Mouse (Mus musculus) intestine, embryonic 14.5 days (tissue): ENCODE results near the gene Ctbp2. TPM values are rescaled to one million over a fixed set of nuclear protein-coding genes. Genes with fewer than 3 reads are reported as not detected.

Source experiments
- ATAC-seq: fragments of 200-750 bp; cut with Nextera tagmentation; replicated peaks from 2 replicates; pipeline ENCODE4 v1.8.0; 2017; ENCODE audit warnings: low read depth, moderate number of reproducible peaks, moderate TSS enrichment, moderate library complexity; ENCODE audit not compliant: low FRiP score, low TSS enrichment
- DNase-seq: peaks from one replicate; pipeline ENCODE4 v3.0.0-alpha.2; 2018; ENCODE audit warnings: low spot score
- H3K27ac ChIP-seq: fragments of 300-500 bp; sonication (generic); 2 replicates; pipeline ENCODE4 v1.5.1; 2014; ENCODE audit warnings: low read depth, mild to moderate bottlenecking, control low read depth
- H3K27me3 ChIP-seq: fragments of 300-500 bp; sonication (generic); replicated peaks from 2 replicates; pipeline ENCODE4 v1.6.1; 2014; ENCODE audit warnings: low read length, control low read depth; ENCODE audit not compliant: control insufficient read depth, insufficient read depth
- H3K36me3 ChIP-seq: fragments of 300-500 bp; sonication (generic); 2 replicates; pipeline ENCODE4 v1.6.1; 2014; ENCODE audit warnings: low read length, control low read depth; ENCODE audit not compliant: control insufficient read depth, insufficient read depth
- H3K4me1 ChIP-seq: fragments of 300-500 bp; sonication (generic); replicated peaks from 2 replicates; pipeline ENCODE4 v1.6.1; 2014; ENCODE audit warnings: low read length, control low read depth, mixed read lengths; ENCODE audit not compliant: control insufficient read depth, insufficient read depth
- H3K4me2 ChIP-seq: fragments of 300-500 bp; sonication (generic); 2 replicates; pipeline ENCODE4 v1.6.1; 2014; ENCODE audit warnings: low read length
- H3K4me3 ChIP-seq: fragments of 300-500 bp; sonication (generic); 2 replicates; pipeline ENCODE4 v1.5.1; 2014; ENCODE audit warnings: low read depth, low read length, control low read depth, mixed read lengths
- H3K9ac ChIP-seq: fragments of 300-500 bp; sonication (generic); 2 replicates; pipeline ENCODE4 v1.6.1; 2014; ENCODE audit warnings: mild to moderate bottlenecking, low read length
- H3K9me3 ChIP-seq: fragments of 300-500 bp; sonication (generic); 2 replicates; pipeline ENCODE4 v1.6.1; 2016; ENCODE audit warnings: low read length, control low read depth; ENCODE audit not compliant: control insufficient read depth
- WGBS: fragments of 180-500 bp; shearing (Covaris S2); extraction: QIAGEN DNeasy Blood & Tissue Kit; methylation state at CpG from one replicate; pipeline ENCODE4 v1.1.7; 2014; 5-methylcytosine and 5-hydroxymethylcytosine counted together
- polyA plus RNA-seq: library from polyadenylated mRNA; unstranded; fragments of >200 nt; fragmentation: Nextera tagmentation; extraction: Ambion mirVana; gene quantifications from 2 replicates; pipeline ENCODE4 v1.2.1, GENCODE M21; 2014

Gene Ctbp2
- polyA plus RNA-seq, 1 experiment from 2014 or later: 117 TPM

DNA sequence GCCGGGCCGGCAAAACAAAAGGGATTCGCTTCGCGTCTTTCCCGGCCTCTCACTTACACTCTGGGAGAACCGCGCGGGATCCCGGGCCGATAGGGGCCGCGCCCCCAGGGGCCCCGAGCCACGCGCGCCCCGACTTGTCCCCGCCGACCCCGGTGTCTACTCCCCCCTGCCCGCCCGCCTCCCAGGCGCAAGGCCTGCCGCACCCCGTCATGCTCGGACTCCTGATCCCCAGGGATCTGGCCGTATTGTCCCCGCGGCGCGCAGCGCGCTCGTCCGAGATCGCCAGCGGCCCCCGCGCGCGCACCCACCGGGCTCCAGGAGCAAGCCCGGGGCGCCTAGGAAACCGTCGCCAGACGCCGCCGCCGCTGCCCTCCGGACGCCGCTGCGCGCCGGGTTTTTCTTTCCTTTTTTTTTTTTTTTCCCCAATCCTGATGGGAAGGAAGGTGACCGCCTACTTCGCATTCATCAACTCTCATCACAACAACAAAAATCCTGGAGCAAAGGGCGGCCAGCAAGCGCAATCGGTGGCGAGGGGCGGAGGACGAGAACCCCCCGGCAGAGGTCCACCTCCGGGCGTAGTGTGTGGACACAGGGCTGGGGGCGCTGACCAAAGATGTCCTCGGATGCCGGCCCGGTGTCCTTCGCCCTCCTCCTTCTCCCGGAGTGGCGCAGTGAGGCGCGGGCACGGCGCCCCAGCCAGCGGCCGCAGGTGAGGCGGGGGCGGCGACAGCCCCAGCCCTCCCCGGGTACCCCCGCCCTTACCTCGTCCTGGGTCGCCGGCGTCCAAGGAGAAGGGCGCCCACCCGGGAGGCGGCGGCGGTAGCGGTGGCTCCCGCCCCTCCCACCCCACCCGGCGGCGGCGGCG, 1.5 kb downstream of the Ctbp2 start:
- H3K9me3 ChIP-seq: no peaks in the 10 kb centered on the region

GRCm38 (mm10) chr7:133121661-133122378, 2.3 kb downstream of the Ctbp2 start:
- Histone ChIP-seq H3K36me3 (no peaks in the 10 kb centered on the region), H3K27me3 (no peaks in the 10 kb centered on the region), H3K27ac (peak overlapping the region; percentile 100), H3K4me1 (peaks cover 43% of the 10 kb centered on the region), H3K4me3 (peak overlapping the region; percentile 91), H3K9ac (peak overlapping the region; percentile 98), H3K4me2 (peak overlapping the region; percentile 88), H3K9me3 (no peaks in the 10 kb centered on the region)
- WGBS: under 1% methylated on average over 92 of the region's 94 CpGs
- ATAC-seq: no peak
- DNase-seq: peak; percentile 78

More for the DNA sequence above, 1.5 kb downstream of the Ctbp2 start:
- DNase-seq: peak; percentile 86
- peaks cover 35% of the 10 kb centered on the region for H3K4me1 ChIP-seq
- no peaks in the 10 kb centered on the region for H3K27me3 ChIP-seq
- no peaks in the 10 kb centered on the region for H3K36me3 ChIP-seq
- H3K9ac ChIP-seq: peak overlapping the region; percentile 98
- under 1% methylated on average over 75 of the region's 102 CpGs for WGBS
- peak overlapping the region; percentile 88 for H3K4me2 ChIP-seq
- peak overlapping the region; percentile 91 for H3K4me3 ChIP-seq
- ATAC-seq: peak; percentile 16
- peak overlapping the region; percentile 100 for H3K27ac ChIP-seq

GRCm38 (mm10) chr7:133121080-133121607, 3.0 kb downstream of the Ctbp2 start:
- peak overlapping the region; percentile 88 for H3K4me2 ChIP-seq
- WGBS: 4% methylated on average over 14 of the region's 14 CpGs
- H3K4me3 ChIP-seq: peak overlapping the region; percentile 91
- no peaks in the 10 kb centered on the region for H3K36me3 ChIP-seq
- no peaks in the 10 kb centered on the region for H3K27me3 ChIP-seq
- H3K9ac ChIP-seq: peak overlapping the region; percentile 98
- H3K27ac ChIP-seq: peak overlapping the region; percentile 100
- ATAC-seq (no peak), DNase-seq (no peak)
- peaks cover 50% of the 10 kb centered on the region for H3K4me1 ChIP-seq
- no peaks in the 10 kb centered on the region for H3K9me3 ChIP-seq

- Histone ChIP-seq H3K36me3 (no peaks in the 10 kb centered on the region), H3K4me2 (peak overlapping the region; percentile 88), H3K9ac (peak overlapping the region; percentile 39), H3K27ac (0 out of 2 replicates have a peak overlapping the region, but pooled peaks have one; percentile 0), H3K4me1 (peaks cover 52% of the 10 kb centered on the region), H3K9me3 (no peaks in the 10 kb centered on the region), H3K4me3 (peak overlapping the region; percentile 91), H3K27me3 (no peaks in the 10 kb centered on the region)
- WGBS: 10% methylated on average over 15 of the region's 15 CpGs
- no peak for ATAC-seq
- no peak for DNase-seq
These were observed 3.9 kb downstream of the Ctbp2 start for GRCm38 (mm10) chr7:133120221-133120751.

GRCm38 (mm10) chr7:133117815-133118214, 6.3 kb downstream of the Ctbp2 start:
- ATAC-seq (no peak), DNase-seq (no peak)
- WGBS: 38% methylated on average over 2 of the region's 2 CpGs
- Histone ChIP-seq H3K36me3 (no peaks in the 10 kb centered on the region), H3K9me3 (no peaks in the 10 kb centered on the region), H3K9ac (no peak overlapping the region), H3K27ac (0 out of 2 replicates have a peak overlapping the region, but pooled peaks have one; percentile 6), H3K27me3 (no peaks in the 10 kb centered on the region), H3K4me1 (peaks cover 70% of the 10 kb centered on the region), H3K4me2 (no peak overlapping the region), H3K4me3 (no peak overlapping the region)

GRCm38 (mm10) chr7:133116542-133116941, 7.6 kb downstream of the Ctbp2 start:
- ATAC-seq (0 out of 2 replicates have a peak, but pooled peaks have one; percentile 30), DNase-seq (no peak)
- peaks cover 82% of the 10 kb centered on the region for H3K4me1 ChIP-seq
- no peaks in the 10 kb centered on the region for H3K36me3 ChIP-seq
- H3K27ac ChIP-seq: peak overlapping the region; percentile 60
- H3K9me3 ChIP-seq: no peaks in the 10 kb centered on the region
- no peak overlapping the region for H3K4me3 ChIP-seq
- H3K27me3 ChIP-seq: no peaks in the 10 kb centered on the region
- H3K4me2 ChIP-seq: peak overlapping the region; percentile 47
- no peak overlapping the region for H3K9ac ChIP-seq

DNA sequence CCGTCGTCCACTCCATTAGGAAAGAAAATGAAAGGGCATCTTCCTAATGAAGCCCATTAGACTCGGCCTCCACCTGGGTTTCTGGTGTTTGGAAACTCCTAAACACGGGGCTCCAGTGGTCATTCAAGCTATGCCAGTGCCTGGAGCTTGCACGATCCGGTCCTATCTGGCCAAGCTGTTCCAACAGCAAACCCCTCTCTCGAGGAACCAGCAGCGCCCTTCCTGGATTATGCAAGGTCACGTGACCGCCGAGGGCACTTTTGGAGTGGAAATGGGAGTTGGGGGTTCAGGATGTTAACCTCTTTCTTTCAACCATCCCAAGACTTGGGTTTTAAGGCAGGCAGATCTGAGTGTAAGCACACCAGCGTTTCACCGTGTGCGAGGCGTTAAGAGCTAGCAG, 8.3 kb downstream of the Ctbp2 start:
- no peaks in the 10 kb centered on the region for H3K27me3 ChIP-seq
- ATAC-seq: no peak
- H3K27ac ChIP-seq: peak overlapping the region; percentile 60
- no peaks in the 10 kb centered on the region for H3K36me3 ChIP-seq
- no peak overlapping the region for H3K9ac ChIP-seq
- 16% methylated on average over 15 of the region's 15 CpGs for WGBS
- H3K4me1 ChIP-seq: peaks cover 87% of the 10 kb centered on the region
- H3K4me2 ChIP-seq: peak overlapping the region; percentile 47
- no peak overlapping the region for H3K4me3 ChIP-seq
- H3K9me3 ChIP-seq: no peaks in the 10 kb centered on the region
- DNase-seq: no peak

DNA sequence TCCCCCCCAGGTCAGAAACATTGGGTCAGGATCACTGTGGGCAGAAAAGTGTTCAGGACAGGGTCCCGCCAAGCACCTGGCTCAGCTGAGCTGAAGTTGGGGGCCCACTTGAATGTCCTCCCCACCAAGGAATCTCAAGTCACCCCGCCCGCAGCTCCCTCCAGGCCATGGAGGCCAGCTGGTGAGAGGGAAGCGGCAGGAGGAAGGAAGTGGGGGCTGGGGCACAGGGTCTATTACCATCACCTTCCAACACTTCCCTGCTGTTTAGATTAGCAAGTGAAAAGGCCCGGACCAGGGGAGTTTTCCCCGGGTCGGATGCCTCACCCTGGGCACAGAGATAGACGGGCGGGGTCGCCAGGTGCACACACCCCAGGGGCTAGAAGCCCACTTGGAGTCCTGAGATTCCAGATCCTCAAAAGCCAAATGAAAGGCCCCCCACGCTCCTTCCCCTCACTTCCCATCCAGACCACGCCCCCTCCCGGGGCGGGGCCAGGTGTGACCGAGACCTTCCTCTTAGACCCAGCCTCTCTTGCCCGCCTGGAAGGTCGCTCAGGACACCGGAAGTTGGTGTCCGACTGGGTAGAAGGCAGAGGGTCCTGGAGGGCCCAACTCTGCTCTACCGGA, 9.2 kb downstream of the Ctbp2 start:
- H3K9ac ChIP-seq: no peak overlapping the region
- peak overlapping the region; percentile 47 for H3K4me2 ChIP-seq
- no peak for DNase-seq
- peak overlapping the region; percentile 14 for H3K4me3 ChIP-seq
- peaks cover 86% of the 10 kb centered on the region for H3K4me1 ChIP-seq
- 11% methylated on average over 20 of the region's 20 CpGs for WGBS
- no peaks in the 10 kb centered on the region for H3K36me3 ChIP-seq
- no peaks in the 10 kb centered on the region for H3K27me3 ChIP-seq
- H3K9me3 ChIP-seq: no peaks in the 10 kb centered on the region
- ATAC-seq: peak; percentile 11; the same call in 1 of the 2 replicates
- peak overlapping the region; percentile 6; the same call in 1 of the 2 replicates for H3K27ac ChIP-seq
